In genomic region chr12:83411032-83411431, GRCm38 (mm10) we compare ENCODE assay signal across 23 mouse cellular contexts.
DNase-seq lines count a peak whose midpoint lies in the region; ATAC-seq and TF ChIP-seq lines count a peak whose summit lies in the region.
"Had no signal": no experiment of that assay in that cellular context is flagged by ENCODE, and none has a peak within 500 bp of the region (broad histone marks: within the 10 kb centered on the region; RNA-seq: fewer than 3 reads in every experiment).

No protein-coding gene starts in this region.

- intact Hi-C loops in heart, adult 2 months (cut with DNase I) = loop anchor here (5.0 kb wide), 2 partner anchors 34 to 76 kb away; partner anchors contain the start of gene Dpf3

- no peak overlapping the region for H3K4me2 ChIP-seq in forebrain, embryonic 11.5 days (ENCODE audit: low read depth, low read length, severe bottlenecking)
- peak overlapping the region; percentile 56; the same call in 1 of the 2 replicates for H3K4me2 ChIP-seq in heart, postnatal 0 days (ENCODE audit: low read depth, low read length)
- H3K4me2 ChIP-seq in heart, embryonic 12.5 days = no peak overlapping the region
- H3K4me2 ChIP-seq: embryonic facial prominence, embryonic 12.5 days; hindbrain, embryonic 12.5 days; midbrain, embryonic 13.5 days; neural tube, embryonic 15.5 days had no signal

- H3K4me1 ChIP-seq in forebrain, embryonic 11.5 days (replicated peaks; ENCODE audit: control insufficient read depth, insufficient read depth, low read length) = 0 out of 2 replicates have a peak, but pooled peaks cover 2% of the 10 kb centered on the region
- peaks cover 4% of the 10 kb centered on the region; the same call in 1 of the 2 replicates for H3K4me1 ChIP-seq in forebrain, embryonic 10.5 days
- H3K4me1 ChIP-seq in heart, adult 2 months (ENCODE audit: control insufficient read depth, insufficient read depth, low read length) = peaks cover 3% of the 10 kb centered on the region; the same call in 1 of the 2 replicates
- peaks cover 36% of the 10 kb centered on the region for H3K4me1 ChIP-seq in heart, postnatal 0 days (ENCODE audit: control insufficient read depth, insufficient read depth)
- H3K4me1 ChIP-seq in heart, embryonic 12.5 days (replicated peaks) = peaks cover 63% of the 10 kb centered on the region
- H3K4me1 ChIP-seq: embryonic facial prominence, embryonic 12.5 days had no signal

- DNase-seq in forebrain, embryonic 11.5 days (ENCODE audit: low spot score) = peak; percentile 20
- no peak for DNase-seq in forebrain, embryonic 10.5 days (ENCODE audit: extremely low spot score, low spot score)
- DNase-seq in heart, adult 2 months = no peak
- no peak for DNase-seq in heart, postnatal 4 days
- DNase-seq in heart, postnatal 0 days (ENCODE audit: low spot score) = no peak
- DNase-seq in retina, postnatal 1 day = no peak
- DNase-seq: embryo, embryonic 11 days; kidney, adult 9 months; kidney, postnatal 10 days; liver; lung, adult 2 months; lung, postnatal 10 days; spleen, adult 18-20 months; thymus, postnatal 14 days had no signal

- TF ChIP-seq CTCF in heart, adult 2 months (IDR thresholded peaks at IDR 0.05) = no peak
- no peak for TF ChIP-seq CTCF in heart, postnatal 0 days (IDR thresholded peaks at IDR 0.05; ENCODE audit: low read depth)

- H3K36me3 ChIP-seq in forebrain, embryonic 11.5 days (ENCODE audit: control insufficient read depth, insufficient read depth, low read length) = no peaks in the 10 kb centered on the region
- H3K36me3 ChIP-seq in forebrain, embryonic 10.5 days (replicated peaks) = no peaks in the 10 kb centered on the region
- no peaks in the 10 kb centered on the region for H3K36me3 ChIP-seq in heart, adult 2 months (ENCODE audit: control insufficient read depth, insufficient read depth, low read length)
- H3K36me3 ChIP-seq in heart, postnatal 0 days (replicated peaks; ENCODE audit: control insufficient read depth, insufficient read depth, low read length) = no peaks in the 10 kb centered on the region
- H3K36me3 ChIP-seq in heart, embryonic 12.5 days = no peaks in the 10 kb centered on the region
- H3K36me3 ChIP-seq: embryonic facial prominence, embryonic 12.5 days; hindbrain, embryonic 12.5 days; midbrain, embryonic 13.5 days; neural tube, embryonic 15.5 days had no signal

- no peak overlapping the region for H3K9ac ChIP-seq in forebrain, embryonic 11.5 days (ENCODE audit: low read length)
- H3K9ac ChIP-seq in heart, adult 2 months (ENCODE audit: low read depth, low read length) = no peak overlapping the region
- H3K9ac ChIP-seq in heart, postnatal 0 days (replicated peaks; ENCODE audit: low read depth, low read length) = no peak overlapping the region
- H3K9ac ChIP-seq in heart, embryonic 12.5 days = no peak overlapping the region
- H3K9ac ChIP-seq: embryonic facial prominence, embryonic 12.5 days; hindbrain, embryonic 12.5 days; liver, embryonic 14.5 days; midbrain, embryonic 13.5 days; neural tube, embryonic 15.5 days had no signal

- H3K4me3 ChIP-seq in forebrain, embryonic 11.5 days (ENCODE audit: low read depth, low read length) = no peak overlapping the region
- H3K4me3 ChIP-seq in forebrain, embryonic 10.5 days = no peak overlapping the region
- H3K4me3 ChIP-seq in heart, adult 2 months = no peak overlapping the region
- no peak overlapping the region for H3K4me3 ChIP-seq in heart, postnatal 0 days (ENCODE audit: low read depth, low read length)
- no peak overlapping the region for H3K4me3 ChIP-seq in heart, embryonic 12.5 days
- H3K4me3 ChIP-seq: embryonic facial prominence, embryonic 12.5 days; hindbrain, embryonic 12.5 days; midbrain, embryonic 13.5 days; neural tube, embryonic 15.5 days had no signal

- no peak for ATAC-seq in forebrain, embryonic 11.5 days (replicated peaks; ENCODE audit: low FRiP score)
- ATAC-seq in heart, postnatal 0 days (ENCODE audit: insufficient read depth, low read depth) = no peak
- ATAC-seq in heart, embryonic 12.5 days (ENCODE audit: insufficient number of reproducible peaks, low FRiP score) = no peak
- ATAC-seq: CD4-positive, CD25-positive, alpha-beta regulatory T cell, adult 4 months; intestine, postnatal 0 days; midbrain, embryonic 13.5 days had no signal

- TF ChIP-seq POLR2A in heart, adult 2 months (IDR thresholded peaks at IDR 0.05; ENCODE audit: insufficient read depth, low read depth, low read length) = no peak

- no peaks in the 10 kb centered on the region for H3K9me3 ChIP-seq in forebrain, embryonic 11.5 days (ENCODE audit: control insufficient read depth, low read length)
- H3K9me3 ChIP-seq in forebrain, embryonic 10.5 days = no peaks in the 10 kb centered on the region
- no peaks in the 10 kb centered on the region for H3K9me3 ChIP-seq in heart, postnatal 0 days (replicated peaks; ENCODE audit: control insufficient read depth, low read length)
- no peaks in the 10 kb centered on the region for H3K9me3 ChIP-seq in heart, embryonic 12.5 days (replicated peaks)
- H3K9me3 ChIP-seq: embryonic facial prominence, embryonic 12.5 days; hindbrain, embryonic 12.5 days; midbrain, embryonic 13.5 days; neural tube, embryonic 15.5 days had no signal

- no peaks in the 10 kb centered on the region for H3K27me3 ChIP-seq in forebrain, embryonic 11.5 days (ENCODE audit: control insufficient read depth, insufficient read depth, low read length)
- 0 out of 2 replicates have a peak, but pooled peaks cover 4% of the 10 kb centered on the region for H3K27me3 ChIP-seq in forebrain, embryonic 10.5 days (ENCODE audit: poor library complexity, severe bottlenecking)
- H3K27me3 ChIP-seq in heart, adult 2 months (ENCODE audit: control insufficient read depth, insufficient read depth, low read length) = no peaks in the 10 kb centered on the region
- no peaks in the 10 kb centered on the region for H3K27me3 ChIP-seq in heart, postnatal 0 days (ENCODE audit: control insufficient read depth, insufficient read depth, low read length)
- no peaks in the 10 kb centered on the region for H3K27me3 ChIP-seq in heart, embryonic 12.5 days (replicated peaks)
- H3K27me3 ChIP-seq: embryonic facial prominence, embryonic 12.5 days; hindbrain, embryonic 12.5 days; midbrain, embryonic 13.5 days; neural tube, embryonic 15.5 days had no signal

- no peak overlapping the region for H3K27ac ChIP-seq in forebrain, embryonic 11.5 days (ENCODE audit: low read depth, low read length)
- H3K27ac ChIP-seq in forebrain, embryonic 10.5 days = no peak overlapping the region
- peak overlapping the region; percentile 71 for H3K27ac ChIP-seq in heart, adult 2 months
- peak overlapping the region; percentile 91 for H3K27ac ChIP-seq in heart, postnatal 0 days (ENCODE audit: low read depth)
- H3K27ac ChIP-seq in heart, embryonic 12.5 days (ENCODE audit: poor library complexity, severe bottlenecking) = no peak overlapping the region
- H3K27ac ChIP-seq: embryonic facial prominence, embryonic 12.5 days; hindbrain, embryonic 12.5 days; liver, embryonic 14.5 days; macrophage; midbrain, embryonic 13.5 days; neural tube, embryonic 15.5 days had no signal

- no peaks in the 10 kb centered on the region for H3K79me2 ChIP-seq in heart, adult 2 months (replicated peaks; ENCODE audit: control insufficient read depth, insufficient read depth, low read length)

- no peak for TF ChIP-seq EP300 in heart, adult 2 months (IDR thresholded peaks at IDR 0.05; ENCODE audit: insufficient read depth, low read depth, low read length)
- no peak for TF ChIP-seq EP300 in heart, postnatal 0 days (IDR thresholded peaks at IDR 0.05; ENCODE audit: low read depth)

- 85% methylated on average over 5 of the region's 5 CpGs for WGBS in forebrain, embryonic 11.5 days
- WGBS in forebrain, embryonic 10.5 days = 76% methylated on average over 5 of the region's 5 CpGs
- WGBS in heart, adult 2 months = 56% methylated on average over 5 of the region's 5 CpGs
- 65% methylated on average over 5 of the region's 5 CpGs for WGBS in heart, postnatal 0 days
- 78% methylated on average over 5 of the region's 5 CpGs for WGBS in heart, embryonic 12.5 days

Comparison
In these comparisons a context has a peak if more than half of its experiments do, and no peak if none do; other contexts are left out.
1. H3K27ac ChIP-seq: peak in heart, adult 2 months (single experiment) and heart, postnatal 0 days (single experiment); none in forebrain, embryonic 11.5 days (single experiment), forebrain, embryonic 10.5 days (single experiment) and heart, embryonic 12.5 days (single experiment).